Mouse (Mus musculus) thymus, postnatal 0 days (tissue): ENCODE data around the gene Spn. TPM values are rescaled to one million over a fixed set of nuclear protein-coding genes. Genes with fewer than 3 reads are reported as not detected.
A peak's percentile ranks its signal among the peaks of the same experiment; 100 is the strongest.
"Not testable (repeated sequence)": the region's sequence is repeated elsewhere in the genome, so short reads cannot be mapped to it uniquely, and the experiment has no call there.

ENCODE experiments used
- DNase-seq: peaks from one replicate; pipeline ENCODE4 v3.0.0-alpha.2; 2015; ENCODE audit warnings: low spot score
- polyA plus RNA-seq: library from polyadenylated mRNA; unstranded; fragments of >200 nt; fragmentation: Nextera tagmentation; extraction: Ambion mirVana; gene quantifications from 2 replicates; pipeline ENCODE4 v1.2.1, GENCODE M21; 2015

The Spn gene
- polyA plus RNA-seq, 1 experiment from 2014 or later, result 26.7 TPM

DNA sequence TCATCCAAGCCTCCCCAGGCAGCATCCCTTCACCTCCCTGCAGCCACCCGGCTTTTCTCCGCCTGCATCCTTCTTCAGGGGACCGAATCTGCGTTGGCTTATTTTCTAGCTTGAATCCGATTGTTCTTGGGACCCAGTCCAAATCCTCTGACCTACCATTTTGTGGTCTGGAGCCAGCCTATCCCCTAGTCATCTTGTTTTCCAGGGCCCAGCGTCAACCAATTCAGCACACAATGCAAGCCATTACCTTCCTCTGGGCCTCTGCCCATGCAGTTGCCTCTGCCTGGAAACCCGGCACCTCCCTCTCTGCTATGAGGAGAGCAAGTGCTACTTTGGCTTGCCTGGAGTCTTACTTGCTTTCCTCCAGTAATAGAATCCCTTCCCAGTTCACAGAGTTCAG is 32.1 kb downstream of the Spn start:
- no peak for DNase-seq

DNA sequence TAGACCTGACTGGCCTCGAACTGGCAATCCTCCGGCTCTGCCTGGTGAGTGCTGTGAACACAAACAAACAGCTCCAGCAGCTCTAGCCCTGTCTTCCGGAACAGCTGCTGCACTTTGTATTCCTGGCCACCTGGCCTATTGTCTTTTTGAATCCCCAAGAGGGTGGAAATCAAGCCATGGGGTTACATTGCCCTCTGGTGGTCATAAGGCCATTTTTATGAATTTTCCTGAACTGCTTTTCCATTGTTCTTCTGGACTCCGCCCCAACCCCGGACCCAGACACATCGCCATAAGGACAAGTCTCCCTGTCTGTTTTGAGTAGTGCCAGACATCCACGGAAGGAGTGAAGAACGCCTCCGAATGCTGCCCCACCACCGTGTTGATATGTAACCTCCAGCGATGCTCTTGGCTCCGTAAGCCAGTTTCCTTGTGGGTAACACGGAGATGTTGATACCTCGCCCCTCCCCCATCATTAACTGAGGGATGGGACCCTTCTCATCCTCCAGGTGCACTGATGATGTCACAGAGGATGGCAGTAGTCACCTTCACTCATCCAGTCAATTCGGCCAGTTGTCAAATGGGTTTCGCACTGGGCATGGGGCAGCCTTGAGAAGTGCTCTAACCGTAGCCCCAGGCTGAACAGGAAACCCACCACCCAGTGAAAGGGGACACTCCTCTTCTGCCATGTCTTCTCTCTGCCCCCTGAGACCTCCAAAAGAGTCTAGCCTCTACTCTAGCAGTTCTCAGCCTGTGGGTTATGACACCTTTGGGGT is 32.9 kb downstream of the Spn start:
- DNase-seq, result peak; percentile 95

DNA sequence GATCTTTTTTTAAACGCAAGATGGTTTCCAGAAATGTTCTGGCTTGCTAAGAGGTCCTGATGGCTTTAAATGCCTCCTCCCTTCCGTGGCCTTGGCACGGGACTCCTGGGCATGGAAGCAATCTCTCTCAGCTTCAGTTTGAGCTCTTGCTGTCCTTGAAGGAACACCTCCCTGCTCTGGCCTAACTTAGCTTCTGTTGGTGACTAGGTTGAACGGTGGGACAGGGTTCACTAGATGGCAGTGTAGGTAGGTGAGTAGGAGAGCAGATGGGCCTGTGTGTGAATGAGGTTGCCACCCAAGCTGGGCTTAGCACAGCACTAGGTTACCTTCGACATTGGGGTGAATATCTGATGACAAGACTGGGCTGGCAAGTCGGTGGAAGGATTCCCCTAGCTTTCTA is 33.7 kb downstream of the Spn start:
- peak; percentile 72 for DNase-seq

DNA sequence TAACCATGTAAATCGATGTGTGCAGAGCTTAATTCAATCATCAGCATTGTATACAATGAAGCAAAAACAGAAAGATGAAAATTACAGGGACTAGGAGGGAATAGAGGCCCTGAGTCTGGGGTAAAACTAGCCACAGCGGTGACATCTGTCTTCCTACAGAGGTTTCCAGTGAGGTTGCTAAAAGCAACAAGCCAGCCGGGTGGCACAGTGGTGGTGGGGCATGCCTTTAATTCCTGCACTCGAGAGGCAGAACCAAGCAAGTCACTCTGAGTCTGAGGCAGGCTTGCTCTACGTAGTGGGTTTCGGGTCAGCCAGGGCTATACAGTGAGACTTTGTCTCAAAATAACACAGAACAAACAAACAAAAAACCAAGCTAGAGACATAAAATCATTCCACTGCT is 35.5 kb downstream of the Spn start:
- DNase-seq, result no peak

DNA sequence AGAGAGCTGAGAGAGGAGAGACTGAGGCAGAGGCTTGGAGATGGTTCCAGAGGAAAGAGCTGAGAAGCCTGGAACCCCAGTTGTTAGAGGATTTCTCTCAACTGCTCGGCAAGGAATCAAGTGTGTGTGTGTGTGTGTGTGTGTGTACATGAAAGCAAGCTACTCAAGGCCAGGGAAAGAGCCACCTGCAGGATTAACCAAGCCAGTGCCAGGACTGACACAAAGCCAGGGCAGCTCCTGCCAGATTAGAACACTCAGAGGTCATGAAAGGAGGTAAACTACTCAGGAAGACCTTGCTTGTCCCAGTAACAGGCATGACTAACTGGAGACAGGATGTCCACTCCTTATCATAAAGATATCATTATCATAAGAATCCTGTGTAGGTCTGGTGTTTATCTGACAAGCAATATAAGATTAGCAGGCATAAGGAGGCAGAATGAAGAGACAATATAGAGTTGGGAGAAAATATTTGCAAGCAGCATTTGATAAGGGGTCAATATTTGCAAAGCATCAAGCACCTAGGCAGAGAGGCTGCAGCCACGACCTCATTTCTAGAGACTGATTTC is 36.1 kb downstream of the Spn start:
- peak; percentile 36 for DNase-seq

DNA sequence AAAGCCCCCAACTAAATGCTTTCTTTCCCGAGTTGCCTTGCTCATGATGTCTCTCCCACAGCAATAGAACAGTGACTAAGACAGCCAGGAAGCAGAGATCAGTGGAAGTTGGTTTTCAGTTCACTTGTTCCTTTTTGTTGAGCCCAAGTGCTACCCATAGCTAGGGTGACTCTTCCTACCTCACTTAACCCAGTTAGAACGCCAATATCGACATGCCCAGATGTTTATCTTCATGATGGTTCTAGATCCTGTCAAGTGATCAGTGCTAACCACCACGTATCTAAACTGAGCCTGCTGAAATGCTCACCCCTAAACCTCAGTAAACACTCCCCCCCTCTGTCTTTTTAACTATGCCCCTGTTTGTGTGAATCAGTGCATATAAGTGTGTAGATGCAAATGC is 38.1 kb downstream of the Spn start:
- DNase-seq, result no peak

DNA sequence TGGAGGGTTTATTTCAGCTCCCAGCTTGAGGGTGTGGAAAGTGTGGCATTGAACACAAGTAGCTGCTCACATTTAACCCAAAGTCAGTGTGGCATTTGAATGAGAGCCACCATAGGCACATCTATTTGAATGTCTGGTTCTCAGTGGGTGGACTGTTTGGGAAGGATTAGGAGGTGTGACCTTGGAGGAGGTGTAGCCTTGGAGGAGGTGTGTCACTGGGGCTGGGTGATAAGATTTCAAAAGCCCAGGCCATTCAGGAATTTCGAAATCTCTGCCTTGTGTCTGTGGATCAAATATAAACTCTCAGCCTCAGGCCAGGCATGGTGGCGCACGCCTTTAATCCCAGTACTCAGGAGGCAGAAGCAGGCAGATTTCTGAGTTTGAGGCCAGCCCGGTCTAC is 38.7 kb downstream of the Spn start:
- no peak for DNase-seq

DNA sequence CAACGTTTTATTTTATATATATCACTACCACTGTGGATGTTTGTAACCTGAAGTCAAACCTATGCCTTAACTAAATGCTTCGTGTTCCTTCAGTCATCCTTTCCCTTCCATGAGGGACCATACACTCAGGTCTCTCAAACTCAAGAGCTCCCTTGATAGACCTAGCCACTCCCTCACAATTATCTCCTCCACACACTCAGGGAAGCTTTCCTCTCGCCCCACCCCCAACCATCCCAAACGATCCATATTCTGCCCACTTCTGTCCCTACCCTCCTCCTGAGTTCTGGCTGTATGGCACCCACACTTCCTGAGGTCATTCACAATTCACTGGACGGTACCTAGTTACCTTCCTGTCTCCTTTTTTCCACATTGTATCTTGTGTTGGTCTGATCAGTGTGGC is 39.1 kb downstream of the Spn start:
- DNase-seq, result no peak

DNA sequence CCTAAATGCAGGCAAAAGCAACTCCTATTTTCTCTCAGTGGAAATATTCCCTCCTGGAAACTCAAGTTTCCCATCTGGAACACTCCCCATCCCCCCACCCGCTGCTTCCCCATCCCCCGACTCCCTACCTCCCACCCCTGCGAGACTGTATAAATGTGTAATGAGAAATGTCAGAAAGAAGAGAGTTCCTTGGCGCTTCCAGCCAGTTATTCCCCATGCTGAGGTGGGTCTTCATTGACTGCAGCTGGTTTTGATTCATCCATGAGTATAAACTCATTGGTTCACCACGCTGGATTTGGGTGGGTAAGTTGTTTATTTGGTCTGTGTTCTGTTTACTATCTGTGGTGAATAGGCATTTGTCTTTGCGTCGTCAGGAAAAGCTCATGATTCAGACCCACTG is 41.2 kb downstream of the Spn start:
- DNase-seq, result no peak

DNA sequence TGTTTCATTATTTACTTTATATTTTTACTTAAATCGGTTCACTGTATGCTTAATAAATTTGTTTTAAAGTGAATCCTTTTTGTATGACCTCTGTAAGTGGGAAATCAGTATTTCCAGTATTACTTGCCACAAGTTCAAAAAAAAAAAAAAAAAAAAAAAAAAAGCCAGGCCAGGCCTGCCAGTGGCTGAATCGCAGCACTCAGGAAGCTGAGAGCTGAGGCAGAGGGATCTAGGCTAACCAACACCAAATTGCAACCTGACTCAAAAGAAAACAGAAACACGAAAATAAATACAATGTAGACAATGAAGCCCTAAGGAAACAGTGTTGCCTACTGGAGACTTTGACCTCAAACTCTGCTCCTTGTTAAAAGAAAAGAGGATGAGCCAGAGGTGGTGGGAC is 43.7 kb downstream of the Spn start:
- no peak for DNase-seq

DNA sequence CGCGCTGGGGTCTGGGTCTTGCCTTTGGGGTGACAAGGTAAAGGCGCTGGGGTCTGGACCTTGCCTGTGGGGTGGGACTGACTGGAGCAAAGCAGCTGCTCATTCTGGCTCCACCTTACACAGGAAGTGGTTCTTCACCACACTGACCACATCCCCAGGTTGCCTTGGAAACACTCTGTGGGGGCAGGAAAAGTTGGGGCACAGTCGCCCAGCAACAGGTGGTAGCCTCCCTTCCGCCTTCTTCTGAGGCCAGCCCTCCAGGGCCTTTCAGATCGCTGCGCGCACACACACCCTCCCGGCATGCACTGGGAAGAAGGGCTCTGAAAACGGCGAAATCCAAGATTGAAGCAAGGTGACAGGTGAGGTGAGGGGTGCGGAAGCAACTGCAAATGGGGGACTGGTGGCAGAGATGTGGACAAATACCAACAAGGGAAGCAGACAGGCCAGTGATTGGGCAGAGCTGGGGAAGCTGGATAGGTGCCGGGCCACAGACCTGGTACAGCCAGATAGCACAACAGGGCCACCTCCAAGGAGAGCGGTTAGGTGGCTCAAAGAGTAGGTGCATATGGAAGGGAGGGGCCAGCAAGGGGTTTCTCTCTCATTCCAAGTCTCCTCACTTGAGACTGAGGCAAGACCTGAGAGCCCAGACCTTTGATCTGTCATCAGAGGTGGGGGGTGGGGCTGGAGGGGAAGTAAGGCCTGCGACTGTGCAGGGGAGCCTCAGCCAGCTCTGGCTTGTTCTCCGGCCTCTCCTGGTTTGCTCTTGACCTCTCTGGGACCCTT is 46.3 kb downstream of the Spn start, which contains the start of gene AI467606:
Gene AI467606, plus strand, starts transcription at position 246 of the 783 bp plus-strand sequence.
- peak; percentile 99 for DNase-seq

DNA sequence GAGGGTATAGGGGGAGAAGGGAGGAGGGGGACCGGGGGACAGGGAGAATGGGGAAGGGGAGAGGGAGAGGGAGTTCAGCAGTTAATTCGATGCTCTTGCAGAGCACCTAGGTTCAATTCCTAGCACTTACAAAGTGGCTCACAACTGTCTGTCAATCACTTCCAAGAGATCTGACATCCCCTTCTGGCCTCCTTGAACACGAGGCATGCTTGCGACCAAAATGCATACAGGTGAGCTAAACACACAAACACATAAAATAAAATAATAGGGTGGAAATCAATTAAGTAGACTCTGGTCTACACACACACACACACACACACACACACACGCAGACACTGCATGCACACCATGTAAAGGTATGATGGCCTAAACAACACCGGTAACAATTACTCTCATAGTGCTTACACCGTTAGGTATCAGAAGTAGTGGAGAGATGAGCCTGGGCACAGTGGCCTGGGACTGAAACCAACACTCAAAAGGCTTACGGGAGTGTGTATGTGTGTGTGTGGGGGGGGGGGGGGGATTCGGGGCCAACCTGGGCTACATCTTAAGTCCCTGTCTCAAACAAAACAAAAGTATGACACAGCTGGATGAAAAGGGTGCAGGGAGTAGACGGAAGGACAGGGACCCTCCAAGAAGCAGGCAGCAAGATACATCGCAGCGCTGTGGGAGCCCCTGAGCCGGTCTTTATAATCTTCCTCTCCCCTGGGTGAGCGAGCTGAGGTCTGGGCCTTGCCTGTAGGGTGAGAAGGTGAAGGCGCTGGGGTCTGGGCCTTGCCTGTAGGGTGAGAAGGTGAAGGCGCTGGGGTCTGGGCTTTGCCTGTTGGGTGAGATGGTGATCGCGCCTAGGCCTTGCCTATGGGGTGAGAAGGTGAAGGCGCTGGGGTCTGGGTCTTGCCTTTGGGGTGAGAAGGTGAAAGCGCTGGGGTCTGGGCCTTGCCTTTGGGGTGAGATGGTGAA is 47.2 kb downstream of the Spn start:
- peak; percentile 36 for DNase-seq

DNA sequence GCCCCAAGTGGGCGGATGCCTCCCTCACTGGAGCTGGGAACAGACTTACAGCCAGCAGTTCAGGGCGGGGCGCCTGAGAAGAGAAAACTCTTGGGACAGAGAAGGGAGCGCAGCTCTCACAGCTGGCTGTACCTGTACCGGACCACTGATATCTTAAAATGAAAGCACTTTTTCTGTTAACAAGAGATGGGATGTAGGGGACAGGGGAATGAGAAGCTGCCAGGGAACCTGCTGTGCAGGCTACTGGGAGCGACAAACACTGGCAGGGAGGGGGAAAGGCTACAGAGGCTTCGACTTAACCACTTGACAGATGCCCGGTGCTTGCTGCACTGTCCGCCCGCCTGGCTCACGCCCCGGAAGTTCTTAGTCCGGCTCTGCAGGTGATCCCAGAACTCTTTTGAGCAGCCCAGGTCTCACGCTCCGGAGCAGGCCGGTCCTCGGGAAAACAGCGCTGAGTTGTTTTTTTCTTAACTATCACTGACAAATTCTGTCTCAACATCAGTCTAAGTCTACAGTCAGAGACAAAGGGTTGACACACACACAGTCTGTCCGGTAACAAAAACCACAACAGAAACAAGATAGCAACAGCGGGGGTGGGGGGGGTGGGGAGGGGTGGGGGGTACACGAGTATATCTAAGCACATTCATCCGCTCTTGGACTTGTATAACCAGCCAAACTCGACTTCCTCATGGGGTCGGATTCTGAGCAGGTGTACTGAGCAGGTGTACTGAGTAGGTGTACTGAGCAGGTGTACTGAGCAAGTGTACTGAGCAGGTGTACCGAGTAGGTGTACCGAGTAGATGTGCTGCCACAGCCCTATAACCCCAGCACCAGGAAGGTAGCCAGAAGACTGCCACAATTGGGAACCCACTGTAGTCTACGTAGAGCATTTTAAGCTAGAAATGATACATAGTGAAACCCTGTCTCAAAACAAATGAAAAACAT is 48.5 kb downstream of the Spn start:
- DNase-seq, result peak; percentile 59

DNA sequence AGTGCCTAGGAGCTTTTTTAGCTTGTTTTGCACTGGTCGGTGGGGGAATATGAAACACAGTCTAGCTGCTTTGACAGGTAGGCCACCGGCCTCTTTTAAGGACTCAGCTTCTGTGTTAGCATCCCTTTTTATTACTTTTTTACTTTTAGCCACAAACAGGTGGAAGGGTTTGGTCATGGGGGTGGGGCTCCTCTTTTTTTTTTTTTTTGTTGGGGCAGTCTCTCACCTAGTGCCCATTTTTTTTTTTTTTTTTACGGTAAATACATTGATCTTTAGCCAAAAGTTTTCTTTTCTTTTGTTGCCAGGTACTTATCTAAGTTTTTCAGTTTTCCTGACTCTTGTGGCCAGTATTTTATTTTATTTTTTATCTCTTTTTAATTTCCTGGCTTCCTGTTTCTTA is 49.5 kb downstream of the Spn start:
- no peak for DNase-seq

DNA sequence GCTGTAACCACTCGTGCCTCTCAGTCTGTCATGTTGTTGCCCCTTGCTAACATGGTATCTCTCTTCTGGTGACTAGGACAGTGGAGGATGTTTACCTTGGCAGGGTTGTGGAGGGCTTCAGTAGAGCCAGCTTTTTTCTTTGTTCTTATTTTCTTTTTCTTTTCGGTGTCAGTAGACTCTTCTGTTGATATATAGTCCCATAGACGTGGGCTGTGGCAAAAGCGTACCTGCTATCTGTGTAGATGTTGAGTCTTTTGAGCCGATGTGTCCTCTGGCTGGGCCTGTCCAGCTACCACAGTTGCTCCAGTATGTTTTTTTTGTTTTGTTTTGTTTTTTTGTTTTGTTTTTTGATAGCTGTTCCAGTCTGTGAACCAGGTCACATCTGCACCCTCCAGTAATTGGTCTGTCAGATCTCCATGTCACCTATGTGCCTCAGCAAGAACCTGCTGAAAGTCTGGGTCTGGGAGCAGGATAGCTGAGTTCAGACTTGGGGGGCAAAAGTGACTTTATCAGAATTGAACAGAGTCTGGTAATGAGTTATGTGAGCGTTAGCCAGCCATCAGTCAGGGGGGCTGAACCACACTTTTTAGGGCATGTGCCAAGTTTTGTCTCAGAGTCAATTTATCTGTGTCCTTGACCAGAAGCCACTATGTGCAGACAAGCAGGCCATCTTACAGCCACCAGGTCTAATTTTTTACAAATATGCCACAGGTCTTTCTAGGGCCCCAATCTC is 50.2 kb downstream of the Spn start, which contains the start of gene Zg16:
Gene Zg16, minus strand, starts transcription at position 51 of the 733 bp plus-strand sequence.
- DNase-seq, result not testable (repeated sequence)

DNA sequence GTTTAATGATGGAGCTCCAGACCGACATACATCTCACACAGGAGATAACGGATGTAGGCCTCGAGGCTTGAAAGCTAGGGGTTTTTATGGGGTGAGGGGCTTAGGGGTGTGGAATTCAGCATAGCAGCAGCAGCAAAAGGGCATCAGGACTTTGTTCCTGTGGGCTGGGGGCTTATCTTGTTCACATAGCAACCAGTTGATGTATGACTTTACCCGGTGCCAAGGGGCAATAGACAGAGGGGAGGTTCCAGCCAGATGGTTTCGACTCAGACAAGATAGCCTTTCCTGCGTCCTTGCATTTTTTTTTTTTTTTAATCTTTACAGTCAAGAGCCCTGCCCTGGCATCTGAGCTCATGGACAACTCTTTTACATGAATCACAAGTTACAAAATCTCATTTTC is 51.9 kb downstream of the Spn start:
- not testable (repeated sequence) for DNase-seq

DNA sequence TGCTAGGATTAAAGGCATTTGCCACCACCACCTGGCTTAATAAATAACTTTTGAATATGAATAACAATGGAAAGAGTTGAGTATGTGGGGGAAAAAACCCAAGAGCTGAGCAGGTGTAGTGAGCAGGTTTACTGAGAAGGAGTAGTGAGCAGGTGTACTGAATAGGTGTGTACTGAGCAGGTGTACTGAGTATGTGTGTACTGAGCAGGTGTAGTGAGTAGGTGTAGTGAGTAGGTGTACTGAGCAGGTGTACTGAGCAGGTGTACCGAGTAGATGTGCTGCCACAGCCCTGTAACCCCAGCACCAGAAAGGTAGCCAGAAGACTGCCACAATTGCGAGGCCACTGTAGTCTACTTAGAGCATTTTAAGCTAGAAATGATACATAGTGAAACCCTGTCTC is 52.8 kb downstream of the Spn start:
- DNase-seq, result no peak

DNA sequence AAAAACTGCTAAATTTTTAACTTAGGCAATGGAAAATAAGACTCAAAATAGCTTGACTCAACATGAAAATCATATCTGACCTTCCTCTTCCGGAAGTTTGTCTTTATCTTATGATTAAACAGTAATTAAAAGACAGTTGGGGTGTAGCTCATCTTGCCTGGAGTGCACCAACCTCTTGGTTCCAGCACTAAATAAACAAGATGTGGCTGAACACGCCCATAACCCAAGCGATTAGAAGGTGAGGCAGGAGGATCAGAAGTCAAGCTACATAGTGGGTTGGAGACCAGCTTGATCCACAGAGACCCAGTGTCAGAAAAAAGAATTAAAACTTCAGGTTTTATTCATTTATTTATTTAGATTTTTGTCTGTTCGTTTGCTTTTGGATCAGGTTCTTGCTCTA is 53.9 kb downstream of the Spn start:
- DNase-seq, result no peak

DNA sequence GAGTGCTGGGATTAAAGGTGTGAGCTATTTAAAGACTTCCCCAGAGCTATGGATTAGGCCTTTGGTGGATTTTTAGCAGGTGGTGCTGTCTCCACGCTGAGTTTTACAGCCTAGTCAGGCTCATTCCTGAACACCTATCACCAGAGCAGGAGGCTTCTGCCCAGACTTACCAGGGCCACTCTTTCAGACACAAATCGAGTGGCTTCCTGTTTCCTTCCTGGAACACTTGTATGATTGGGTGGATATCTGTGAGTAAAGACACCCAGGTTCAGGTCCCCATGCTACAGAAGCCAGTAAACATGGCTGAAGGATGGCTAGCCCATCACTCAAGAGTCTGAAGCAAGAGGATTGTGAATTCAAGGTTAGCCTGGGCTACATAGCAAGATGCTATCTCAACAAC is 54.6 kb downstream of the Spn start:
- DNase-seq, result no peak
